Mouse (Mus musculus): ENCODE results near the gene B3galt1.

GRCm38 (mm10) chr2:68086101-68086500 is 520.4 kb downstream of the B3galt1 start:
- TF ChIP-seq CTCF (IDR thresholded peaks at IDR 0.05 in 2 of 3, conservative IDR thresholded peaks at IDR 0.05 in 1 of 3; ENCODE audit: control insufficient read depth in 1 of 3, insufficient read depth in 1 of 3, low read depth in 2 of 3, low read length in 3 of 3, poor library complexity in 1 of 3, severe bottlenecking in 1 of 3) (no peak), CHD2 (IDR thresholded peaks at IDR 0.05; ENCODE audit: low read length) (no peak), TAL1 (IDR thresholded peaks at IDR 0.05; ENCODE audit: low read length) (no peak), GATA1 (IDR thresholded peaks at IDR 0.05; ENCODE audit: low read depth, low read length) (no peak)

Measured in MEL (cell line).